Mouse (Mus musculus) heart, adult 2 months (tissue): ENCODE results near the gene Gpbar1.

Source experiments
- CTCF ChIP-seq: fragments of 200-600 bp; IDR thresholded peaks from 2 replicates; pipeline ENCODE4 v1.8.1; 2022; ENCODE audit warnings: antibody characterized with exemption, mild to moderate bottlenecking, moderate library complexity
- EP300 ChIP-seq: fragments of 200-500 bp; IDR thresholded peaks from 2 replicates; pipeline ENCODE4 v1.6.1; 2011; ENCODE audit warnings: low read depth, low read length, control low read depth; ENCODE audit not compliant: insufficient read depth
- POLR2A ChIP-seq: fragments of 200-500 bp; IDR thresholded peaks from 2 replicates; pipeline ENCODE4 v1.6.1; 2011; ENCODE audit warnings: mild to moderate bottlenecking, low read depth, low read length, control low read depth; ENCODE audit not compliant: insufficient read depth

DNA sequence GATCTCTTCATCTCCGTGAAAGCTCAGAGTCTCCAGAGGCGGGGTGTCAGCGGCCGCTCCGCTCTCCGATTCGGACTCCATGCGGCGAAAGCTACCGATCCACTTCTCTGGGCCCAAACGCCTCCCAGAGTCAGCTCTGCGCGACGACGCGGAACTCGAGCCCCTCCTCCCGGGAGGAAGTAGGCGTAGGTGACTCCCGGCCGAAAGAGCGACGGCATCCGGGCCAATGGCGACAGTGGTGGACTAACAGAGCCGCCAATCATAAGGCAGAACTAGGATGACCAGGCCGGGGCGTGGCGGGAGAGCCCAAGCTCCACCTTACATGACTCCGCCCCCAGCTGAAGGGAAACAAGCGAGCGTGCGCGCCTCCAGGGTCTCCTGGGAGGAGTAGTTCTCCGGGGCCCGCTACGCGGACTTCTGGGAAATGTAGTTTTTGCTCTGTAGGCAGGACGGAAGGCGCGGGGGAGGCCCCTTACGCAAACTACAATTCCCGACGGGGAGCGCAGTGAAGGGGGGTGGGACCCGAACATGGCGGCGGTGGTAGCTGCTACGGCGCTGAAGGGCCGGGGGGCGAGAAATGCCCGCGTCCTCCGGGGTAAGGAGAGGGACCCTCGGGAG is 6.3 kb downstream of the Gpbar1 start, which contains the start of the genes Aamp and Pnkd:
- peak; percentile 87 for TF ChIP-seq POLR2A
- peak; percentile 55; the same call in 1 of the 2 replicates for TF ChIP-seq EP300
- peak; percentile 55 for TF ChIP-seq CTCF
